Mouse (Mus musculus): ENCODE measurements around the gene Kpna1. TPM values are rescaled to one million over a fixed set of nuclear protein-coding genes. Genes with fewer than 3 reads are reported as not detected.

Kpna1 gene
- polyA plus RNA-seq, 2 experiments: 10.9 to 35.0 TPM

DNA sequence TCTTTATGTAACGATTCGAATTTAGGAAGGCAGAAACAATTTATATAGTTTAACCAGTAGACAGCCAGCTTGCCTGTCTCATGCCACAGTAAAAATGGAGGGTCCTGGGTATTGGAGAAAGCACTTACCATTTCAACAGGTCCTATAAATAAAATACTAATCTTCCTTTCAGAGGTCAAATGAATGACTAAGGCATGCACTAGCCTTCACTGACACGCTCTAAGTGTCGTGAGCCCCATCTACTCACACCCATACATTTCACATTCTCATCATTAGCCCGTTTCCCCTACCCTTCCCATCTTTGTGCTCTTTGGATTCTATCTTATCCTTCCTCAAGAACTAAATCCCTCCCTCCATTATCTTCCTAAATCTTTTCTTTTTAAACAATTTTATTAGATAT, 86.4 kb downstream of the Kpna1 start:
- H3K36me3 ChIP-seq (replicated peaks; ENCODE audit: control insufficient read depth, insufficient read depth, low read depth): no peaks in the 10 kb centered on the region; the same call in 1 of the 2 replicates
- no peak overlapping the region for H3K9ac ChIP-seq (replicated peaks)
- TF ChIP-seq EP300 (IDR thresholded peaks at IDR 0.05; ENCODE audit: low read depth) (no peak), CTCF (IDR thresholded peaks at IDR 0.05; ENCODE audit: low read depth) (no peak)
- no peak overlapping the region for H3K4me3 ChIP-seq (ENCODE audit: insufficient read depth in 1 of 2, low read depth in 2 of 2, low read length in 2 of 2)
- no peak for DNase-seq (ENCODE audit: low read depth in 3 of 3, low spot score in 3 of 3)
- ATAC-seq (ENCODE audit: insufficient read depth): no peak
- H3K4me1 ChIP-seq (replicated peaks; ENCODE audit: control insufficient read depth in 2 of 2, insufficient read depth in 2 of 2, low read length in 1 of 2): peaks cover 7 to 27% of the 10 kb centered on the region in 2 experiments
- H3K4me2 ChIP-seq (ENCODE audit: low read depth): no peak overlapping the region
- no peak overlapping the region for H3K27ac ChIP-seq
- no peaks in the 10 kb centered on the region for H3K27me3 ChIP-seq (ENCODE audit: control insufficient read depth, insufficient read depth, low read length)
- WGBS (ENCODE audit: insufficient replicate concordance): 77% methylated on average over 5 of the region's 5 CpGs
- no peaks in the 10 kb centered on the region for H3K9me3 ChIP-seq (ENCODE audit: control insufficient read depth, low read length)

DNA sequence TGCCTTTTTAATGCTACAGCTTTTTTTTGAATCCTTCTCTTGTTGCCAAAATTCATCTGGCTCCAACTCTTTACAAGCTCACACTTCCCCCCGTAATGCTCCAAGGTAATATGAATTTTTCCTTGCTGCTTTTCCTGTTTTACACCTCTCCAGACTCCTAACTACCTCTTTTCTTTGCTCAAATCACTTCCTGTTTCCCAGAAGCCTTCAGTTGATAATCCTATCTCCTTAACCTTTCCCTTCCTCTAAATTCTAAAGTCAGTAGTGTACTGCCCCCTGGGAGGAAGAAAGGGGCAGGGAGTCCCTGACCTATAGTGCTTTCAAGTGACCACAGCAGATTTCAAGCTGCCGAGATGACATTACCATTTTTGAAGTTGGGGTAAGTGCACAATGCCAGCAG, 89.1 kb downstream of the Kpna1 start:
- no peaks in the 10 kb centered on the region for H3K36me3 ChIP-seq (replicated peaks; ENCODE audit: control insufficient read depth, insufficient read depth, low read depth)
- H3K27me3 ChIP-seq (ENCODE audit: control insufficient read depth, insufficient read depth, low read length): no peaks in the 10 kb centered on the region
- WGBS (ENCODE audit: insufficient replicate concordance): 36% methylated on average over 2 of the region's 2 CpGs
- no peaks in the 10 kb centered on the region for H3K9me3 ChIP-seq (ENCODE audit: control insufficient read depth, low read length)
- H3K4me1 ChIP-seq (replicated peaks; ENCODE audit: control insufficient read depth in 2 of 2, insufficient read depth in 2 of 2, low read length in 1 of 2): peaks cover 11 to 21% of the 10 kb centered on the region in 2 experiments
- no peak overlapping the region for H3K9ac ChIP-seq (replicated peaks)
- H3K27ac ChIP-seq: no peak overlapping the region
- H3K4me2 ChIP-seq (ENCODE audit: low read depth): no peak overlapping the region
- ATAC-seq (ENCODE audit: insufficient read depth) (no peak), DNase-seq (ENCODE audit: low read depth in 3 of 3, low spot score in 3 of 3) (no peak)
- no peak overlapping the region for H3K4me3 ChIP-seq (ENCODE audit: insufficient read depth in 1 of 2, low read depth in 2 of 2, low read length in 2 of 2)
- no peak for TF ChIP-seq CTCF (IDR thresholded peaks at IDR 0.05; ENCODE audit: low read depth)
- TF ChIP-seq EP300 (IDR thresholded peaks at IDR 0.05; ENCODE audit: low read depth): no peak

DNA sequence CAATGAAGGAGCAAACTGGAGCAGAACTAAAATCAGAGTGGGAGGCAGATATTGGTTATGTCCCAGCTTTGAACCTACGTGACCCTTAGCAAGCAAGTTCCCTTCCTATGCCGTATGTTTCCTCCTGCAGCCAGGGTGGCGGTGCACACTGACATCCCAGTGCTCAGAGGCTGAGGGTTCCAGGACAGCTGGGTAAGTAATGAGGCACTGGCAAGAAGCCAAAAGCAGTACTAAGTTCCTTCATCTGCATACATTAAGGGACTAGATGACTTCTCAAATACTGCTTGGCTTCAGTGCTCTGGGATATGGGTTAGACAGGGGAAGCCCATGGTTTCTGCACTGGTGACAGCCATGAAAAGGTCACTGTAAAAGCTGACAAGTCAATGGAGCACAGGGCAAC, 89.8 kb downstream of the Kpna1 start:
- Histone ChIP-seq H3K27me3 (ENCODE audit: control insufficient read depth, insufficient read depth, low read length) (no peaks in the 10 kb centered on the region), H3K27ac (no peak overlapping the region), H3K36me3 (replicated peaks; ENCODE audit: control insufficient read depth, insufficient read depth, low read depth) (no peaks in the 10 kb centered on the region), H3K9me3 (ENCODE audit: control insufficient read depth, low read length) (no peaks in the 10 kb centered on the region), H3K4me3 (ENCODE audit: insufficient read depth in 1 of 2, low read depth in 2 of 2, low read length in 2 of 2) (no peak overlapping the region), H3K9ac (replicated peaks) (no peak overlapping the region), H3K4me2 (ENCODE audit: low read depth) (no peak overlapping the region), H3K4me1 (replicated peaks; ENCODE audit: control insufficient read depth in 2 of 2, insufficient read depth in 2 of 2, low read length in 1 of 2) (peaks cover 11 to 20% of the 10 kb centered on the region in 2 experiments)
- 67% methylated on average over 3 of the region's 3 CpGs for WGBS (ENCODE audit: insufficient replicate concordance)
- DNase-seq (ENCODE audit: low read depth in 3 of 3, low spot score in 3 of 3) (no peak), ATAC-seq (ENCODE audit: insufficient read depth) (no peak)
- no peak for TF ChIP-seq CTCF (IDR thresholded peaks at IDR 0.05; ENCODE audit: low read depth)
- no peak for TF ChIP-seq EP300 (IDR thresholded peaks at IDR 0.05; ENCODE audit: low read depth)

DNA sequence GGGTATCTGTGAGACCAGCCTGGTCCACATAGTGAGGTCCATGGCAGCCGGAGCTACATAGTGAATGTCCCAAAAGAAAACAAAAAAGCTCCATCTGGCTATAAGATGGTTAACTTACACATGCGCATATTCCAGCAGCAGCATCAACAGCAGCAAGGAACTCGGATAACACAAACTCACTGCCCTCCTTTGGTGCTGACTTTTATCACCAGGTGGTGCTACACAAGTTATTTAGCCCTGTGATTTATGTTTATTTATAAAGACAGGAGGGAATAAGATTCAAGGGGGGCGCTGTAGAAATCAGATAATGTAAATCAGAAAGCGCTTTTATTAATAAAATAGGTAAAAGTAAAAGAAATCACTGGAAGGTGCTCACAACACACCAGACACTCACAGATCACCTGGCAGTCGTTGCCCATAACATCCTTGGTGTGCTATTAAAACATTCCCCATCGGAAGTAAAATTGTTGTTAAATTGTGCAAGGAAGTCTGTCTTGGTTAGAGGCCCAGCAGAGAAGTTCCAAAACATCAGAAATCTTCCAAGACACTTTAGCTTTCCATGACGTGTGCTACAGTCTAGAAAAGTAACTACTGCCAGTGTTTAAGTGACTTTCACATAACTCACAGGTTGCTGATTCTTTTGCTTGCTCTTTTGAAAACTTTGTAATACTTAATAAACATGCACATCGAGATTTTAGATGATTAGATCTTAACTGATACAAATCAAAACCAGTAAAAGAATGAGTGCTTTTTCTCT, 91.4 kb downstream of the Kpna1 start:
- H3K27me3 ChIP-seq (ENCODE audit: control insufficient read depth, insufficient read depth, low read length): no peaks in the 10 kb centered on the region
- H3K9ac ChIP-seq (replicated peaks): peak overlapping the region; percentile 86
- H3K9me3 ChIP-seq (ENCODE audit: control insufficient read depth, low read length): no peaks in the 10 kb centered on the region
- WGBS (ENCODE audit: insufficient replicate concordance): 43% methylated on average over 9 of the region's 9 CpGs
- H3K4me3 ChIP-seq (ENCODE audit: insufficient read depth in 1 of 2, low read depth in 2 of 2, low read length in 2 of 2): peak overlapping the region; percentile 75 to 86; a peak in 3 of 4 replicates
- TF ChIP-seq CTCF (IDR thresholded peaks at IDR 0.05; ENCODE audit: low read depth): peak; percentile 25; the same call in 1 of the 2 replicates
- TF ChIP-seq EP300 (IDR thresholded peaks at IDR 0.05; ENCODE audit: low read depth): no peak
- H3K27ac ChIP-seq: no peak overlapping the region
- H3K36me3 ChIP-seq (replicated peaks; ENCODE audit: control insufficient read depth, insufficient read depth, low read depth): no peaks in the 10 kb centered on the region
- no peak for DNase-seq (ENCODE audit: low read depth in 3 of 3, low spot score in 3 of 3)
- ATAC-seq (ENCODE audit: insufficient read depth): no peak
- peak overlapping the region; percentile 83 for H3K4me2 ChIP-seq (ENCODE audit: low read depth)
- peaks cover 11 to 16% of the 10 kb centered on the region in 2 experiments for H3K4me1 ChIP-seq (replicated peaks; ENCODE audit: control insufficient read depth in 2 of 2, insufficient read depth in 2 of 2, low read length in 1 of 2)

DNA sequence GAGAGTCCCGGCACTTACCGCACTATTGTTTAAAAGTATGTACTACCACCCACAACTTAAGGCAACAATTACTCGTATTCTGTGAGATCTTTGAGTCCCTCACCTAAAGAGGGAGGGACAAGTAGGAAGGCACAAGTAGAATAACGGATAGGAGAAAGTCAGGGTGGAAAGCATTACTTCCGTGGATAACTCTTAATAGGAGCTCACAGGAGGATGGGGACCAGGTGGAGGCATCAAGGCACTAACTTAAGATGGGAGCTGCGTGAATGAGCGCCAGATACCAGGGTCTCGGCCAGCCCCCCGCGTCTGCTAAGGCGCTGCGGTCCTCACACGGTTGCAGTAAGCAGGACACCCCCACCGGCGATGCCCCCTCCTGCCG, 92.5 kb downstream of the Kpna1 start:
- Histone ChIP-seq H3K4me2 (ENCODE audit: low read depth) (peak overlapping the region; percentile 83), H3K36me3 (replicated peaks; ENCODE audit: control insufficient read depth, insufficient read depth, low read depth) (no peaks in the 10 kb centered on the region), H3K9ac (replicated peaks) (peak overlapping the region; percentile 86), H3K9me3 (ENCODE audit: control insufficient read depth, low read length) (no peaks in the 10 kb centered on the region), H3K27me3 (ENCODE audit: control insufficient read depth, insufficient read depth, low read length) (no peaks in the 10 kb centered on the region), H3K4me1 (replicated peaks; ENCODE audit: control insufficient read depth in 2 of 2, insufficient read depth in 2 of 2, low read length in 1 of 2) (peaks cover 11 to 16% of the 10 kb centered on the region in 2 experiments), H3K27ac (peak overlapping the region; percentile 92), H3K4me3 (ENCODE audit: insufficient read depth in 1 of 2, low read depth in 2 of 2, low read length in 2 of 2) (peak overlapping the region; percentile 75 to 86)
- ATAC-seq (ENCODE audit: insufficient read depth) (peak; percentile 22), DNase-seq (ENCODE audit: low read depth in 3 of 3, low spot score in 3 of 3) (peak in 2 of 3 experiments; percentile 20 to 22)
- no peak for TF ChIP-seq CTCF (IDR thresholded peaks at IDR 0.05; ENCODE audit: low read depth)
- WGBS (ENCODE audit: insufficient replicate concordance): 0% methylated on average over 16 of the region's 16 CpGs

All from liver, embryonic 14.5 days (tissue).